Mouse (Mus musculus): Measurements from ENCODE around the gene Samd11. TPM values are rescaled to one million over a fixed set of nuclear protein-coding genes. Genes with fewer than 3 reads are reported as not detected.

The Samd11 gene
- polyA plus RNA-seq, 1 experiment from 2014 or later, result 37.7 TPM

DNA sequence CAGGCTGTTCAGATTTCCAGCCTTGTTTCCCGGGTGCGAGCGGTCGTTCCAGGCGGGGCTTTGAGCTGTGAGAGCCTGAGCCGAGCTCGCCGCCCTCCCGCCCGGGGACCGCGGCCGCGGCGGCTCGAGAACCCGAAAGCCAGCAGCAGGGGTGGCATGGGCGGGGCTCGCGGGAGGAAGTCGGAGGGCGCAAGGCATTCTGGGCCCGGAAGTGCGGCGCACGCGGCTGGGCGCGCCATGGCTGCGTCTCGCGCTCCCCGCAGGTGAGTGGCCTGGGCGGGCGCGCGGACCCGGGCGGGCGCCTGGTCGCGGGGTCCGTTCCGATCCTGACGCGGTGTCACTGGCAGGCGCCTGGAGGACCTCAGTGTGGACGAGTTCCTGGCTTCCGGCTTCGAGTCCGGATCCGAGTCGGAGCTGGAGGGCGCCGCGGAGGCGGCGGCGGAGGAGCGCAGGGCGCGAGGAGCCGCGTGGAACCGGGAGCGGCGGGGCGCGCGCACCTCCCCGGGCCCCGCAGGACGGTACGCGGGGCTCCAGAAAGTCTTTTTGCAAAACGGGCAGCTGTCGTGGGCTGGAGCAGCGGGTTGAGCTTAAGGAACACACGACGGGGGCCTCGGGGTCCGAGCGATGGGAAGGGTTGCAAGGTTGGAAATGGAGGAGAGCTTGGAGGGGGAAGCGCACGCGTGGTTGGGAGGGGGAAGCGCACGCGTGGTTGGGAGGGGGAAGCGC, 19.5 kb downstream of the Samd11 start, which contains the start of gene Noc2l:
TSS of gene Noc2l (plus strand) at position 203 of the 726 bp plus-strand sequence.
- Histone ChIP-seq H3K9ac (ENCODE audit: low read depth, low read length) (peak within 1 kb of the TSS; percentile 79), H3K4me2 (ENCODE audit: low read depth, low read length) (peak within 1 kb of the TSS; percentile 100), H3K27ac (ENCODE audit: low read length) (peak within 1 kb of the TSS; percentile 98), H3K27me3 (ENCODE audit: control insufficient read depth, insufficient read depth, low read depth, low read length) (no peaks in the 10 kb centered on the region), H3K4me1 (ENCODE audit: control insufficient read depth, low read depth, low read length) (peaks cover 25% of the 10 kb centered on the region), H3K4me3 (ENCODE audit: low read depth, low read length) (peak within 1 kb of the TSS; percentile 94), H3K36me3 (ENCODE audit: control insufficient read depth, insufficient read depth) (peaks cover 38% of the 10 kb centered on the region), H3K9me3 (replicated peaks; ENCODE audit: control insufficient read depth, low read length) (no peaks in the 10 kb centered on the region)
- under 1% methylated on average over 87 of the region's 90 CpGs for WGBS (ENCODE audit: insufficient replicate concordance)
- peak; percentile 91 for ATAC-seq (ENCODE audit: low read depth)

DNA sequence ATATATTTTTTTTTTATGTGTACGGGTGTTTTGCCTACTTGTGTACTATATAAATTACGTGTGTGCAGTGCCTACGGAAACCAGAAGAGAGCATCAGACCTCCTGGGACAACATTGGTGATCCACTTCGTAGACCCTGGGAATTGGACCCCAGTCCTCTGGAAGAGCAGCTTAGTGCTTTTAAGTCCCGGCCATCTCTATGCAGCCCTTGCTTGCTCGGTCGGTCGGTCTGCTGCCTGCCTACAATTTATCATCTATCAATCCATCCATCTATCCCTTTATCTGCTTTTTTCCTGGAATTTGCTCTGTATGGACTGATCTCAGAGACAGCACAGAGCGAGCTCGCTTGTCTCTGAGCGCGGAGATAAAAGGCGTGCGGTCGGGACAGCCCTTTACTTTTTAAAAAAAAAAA, 20.1 kb downstream of the Samd11 start:
- ATAC-seq (ENCODE audit: low read depth), result peak; percentile 35
- Histone ChIP-seq H3K4me1 (ENCODE audit: control insufficient read depth, low read depth, low read length) (peaks cover 25% of the 10 kb centered on the region), H3K4me2 (ENCODE audit: low read depth, low read length) (peak overlapping the region; percentile 100), H3K27ac (ENCODE audit: low read length) (peak overlapping the region; percentile 98), H3K36me3 (ENCODE audit: control insufficient read depth, insufficient read depth) (peaks cover 35% of the 10 kb centered on the region), H3K9ac (ENCODE audit: low read depth, low read length) (peak overlapping the region; percentile 79), H3K9me3 (replicated peaks; ENCODE audit: control insufficient read depth, low read length) (no peaks in the 10 kb centered on the region), H3K27me3 (ENCODE audit: control insufficient read depth, insufficient read depth, low read depth, low read length) (no peaks in the 10 kb centered on the region), H3K4me3 (ENCODE audit: low read depth, low read length) (peak overlapping the region; percentile 94)
- WGBS (ENCODE audit: insufficient replicate concordance), result under 1% methylated on average over 15 of the region's 15 CpGs

DNA sequence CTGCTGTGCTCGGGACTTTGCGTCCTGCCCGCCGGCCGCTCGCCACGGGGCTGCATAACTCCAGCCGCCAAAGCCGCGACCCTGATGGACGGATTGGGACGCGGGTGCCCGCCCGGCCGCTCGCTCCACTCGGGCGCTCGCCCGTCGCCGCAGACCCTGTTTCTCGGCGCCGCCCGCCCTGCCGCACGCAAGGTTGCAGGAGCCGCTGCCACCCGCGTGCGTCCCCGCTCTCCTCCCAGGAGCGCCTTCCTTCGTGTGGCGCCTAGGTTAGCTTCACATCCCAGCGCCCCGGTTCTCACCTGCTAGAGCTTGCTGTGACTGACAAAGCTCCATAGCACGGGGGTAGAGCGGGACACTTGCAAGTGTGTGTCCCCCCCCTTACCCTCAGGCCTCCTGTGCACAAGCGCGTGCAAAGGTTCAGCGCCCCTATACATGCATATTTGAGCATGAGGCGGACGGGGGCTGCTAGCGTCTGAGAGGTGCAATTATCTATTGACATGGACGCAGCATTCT, 20.7 kb downstream of the Samd11 start, which contains the start of gene Plekhn1:
TSS of gene Plekhn1 (minus strand) at position 157 of the 513 bp plus-strand sequence.
- H3K27ac ChIP-seq (ENCODE audit: low read length), result peak within 1 kb of the TSS; percentile 98

DNA sequence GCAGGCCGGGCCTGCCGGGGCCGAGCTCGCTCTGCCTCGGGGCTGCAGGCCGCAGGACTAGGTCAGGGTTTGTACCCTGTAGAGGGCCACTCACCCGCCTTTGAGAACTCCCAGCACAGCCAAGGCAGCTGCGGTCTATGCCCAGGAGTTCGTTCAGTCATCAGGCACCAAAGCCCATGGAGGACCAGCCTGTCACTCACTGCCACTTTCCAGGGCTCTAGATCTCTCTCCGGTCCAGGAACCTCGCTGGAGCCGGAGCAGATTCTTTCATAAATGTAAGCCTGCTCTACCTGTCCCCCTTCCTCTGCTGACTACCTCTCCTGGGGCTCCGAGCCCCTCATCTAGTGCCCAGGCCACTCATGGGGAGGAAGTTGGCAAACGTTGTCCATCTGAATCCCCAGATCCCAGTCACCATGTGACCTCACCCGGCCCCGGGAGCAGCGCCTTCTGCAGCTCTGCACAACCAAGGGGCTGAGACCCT, 21.4 kb downstream of the Samd11 start:
- H3K27me3 ChIP-seq (ENCODE audit: control insufficient read depth, insufficient read depth, low read depth, low read length), result no peaks in the 10 kb centered on the region
- peak overlapping the region; percentile 100 for H3K4me2 ChIP-seq (ENCODE audit: low read depth, low read length)
- peak overlapping the region; percentile 94 for H3K4me3 ChIP-seq (ENCODE audit: low read depth, low read length)
- H3K27ac ChIP-seq (ENCODE audit: low read length), result peak overlapping the region; percentile 29; the same call in 1 of the 2 replicates
- ATAC-seq (ENCODE audit: low read depth), result no peak
- H3K4me1 ChIP-seq (ENCODE audit: control insufficient read depth, low read depth, low read length), result peaks cover 25% of the 10 kb centered on the region
- no peaks in the 10 kb centered on the region for H3K9me3 ChIP-seq (replicated peaks; ENCODE audit: control insufficient read depth, low read length)
- 14% methylated on average over 17 of the region's 17 CpGs for WGBS (ENCODE audit: insufficient replicate concordance)
- peak overlapping the region; percentile 79 for H3K9ac ChIP-seq (ENCODE audit: low read depth, low read length)
- peaks cover 28% of the 10 kb centered on the region for H3K36me3 ChIP-seq (ENCODE audit: control insufficient read depth, insufficient read depth)

More for the DNA sequence above, 20.7 kb downstream of the Samd11 start, which contains the start of gene Plekhn1:
- Histone ChIP-seq H3K36me3 (ENCODE audit: control insufficient read depth, insufficient read depth) (peaks cover 30% of the 10 kb centered on the region), H3K9me3 (replicated peaks; ENCODE audit: control insufficient read depth, low read length) (no peaks in the 10 kb centered on the region), H3K4me1 (ENCODE audit: control insufficient read depth, low read depth, low read length) (peaks cover 25% of the 10 kb centered on the region), H3K4me2 (ENCODE audit: low read depth, low read length) (peak within 1 kb of the TSS; percentile 100), H3K9ac (ENCODE audit: low read depth, low read length) (peak within 1 kb of the TSS; percentile 79), H3K4me3 (ENCODE audit: low read depth, low read length) (peak within 1 kb of the TSS; percentile 94), H3K27me3 (ENCODE audit: control insufficient read depth, insufficient read depth, low read depth, low read length) (no peaks in the 10 kb centered on the region)
- ATAC-seq (ENCODE audit: low read depth), result peak; percentile 26
- 0% methylated on average over 43 of the region's 48 CpGs for WGBS (ENCODE audit: insufficient replicate concordance)

DNA sequence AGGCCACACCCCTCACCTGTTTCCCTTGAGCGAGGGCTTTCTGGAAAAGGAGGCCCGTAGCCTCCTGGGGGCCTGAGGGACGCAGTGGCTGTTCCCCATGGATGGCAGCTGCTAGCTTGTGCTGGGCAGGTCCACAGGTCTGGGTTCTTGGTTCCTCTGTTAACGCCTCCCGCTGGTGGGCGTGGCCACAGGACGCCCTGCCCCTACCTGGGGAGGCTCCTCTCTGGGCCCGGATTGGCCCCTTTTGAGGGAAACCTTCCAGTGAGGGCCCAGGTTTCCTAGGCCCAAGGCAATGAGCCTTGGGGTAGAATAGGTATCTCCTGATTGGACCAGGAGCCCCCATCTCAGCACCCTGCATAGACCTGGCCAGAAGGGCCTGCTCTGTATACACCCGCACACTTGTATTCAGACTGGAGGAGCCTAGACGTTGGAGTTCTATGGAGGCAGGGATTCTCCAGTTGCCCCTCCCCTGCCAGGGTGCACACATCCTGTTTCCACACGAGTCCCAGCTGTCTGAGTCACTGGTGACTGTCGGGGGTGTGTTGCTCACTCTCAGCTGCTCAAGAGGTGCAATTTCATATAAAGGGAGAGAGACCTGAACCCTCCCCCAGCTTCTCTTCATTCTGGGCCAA, 26.9 kb downstream of the Samd11 start:
- Histone ChIP-seq H3K9me3 (replicated peaks; ENCODE audit: control insufficient read depth, low read length) (no peaks in the 10 kb centered on the region), H3K9ac (ENCODE audit: low read depth, low read length) (no peak overlapping the region), H3K4me2 (ENCODE audit: low read depth, low read length) (0 out of 2 replicates have a peak overlapping the region, but pooled peaks have one; percentile 25), H3K27me3 (ENCODE audit: control insufficient read depth, insufficient read depth, low read depth, low read length) (no peaks in the 10 kb centered on the region), H3K4me1 (ENCODE audit: control insufficient read depth, low read depth, low read length) (peaks cover 12% of the 10 kb centered on the region), H3K27ac (ENCODE audit: low read length) (no peak overlapping the region), H3K4me3 (ENCODE audit: low read depth, low read length) (no peak overlapping the region; the same call in 1 of the 2 replicates), H3K36me3 (ENCODE audit: control insufficient read depth, insufficient read depth) (peaks cover 14% of the 10 kb centered on the region)
- WGBS (ENCODE audit: insufficient replicate concordance), result 44% methylated on average over 12 of the region's 12 CpGs
- peak; percentile 52 for ATAC-seq (ENCODE audit: low read depth)

DNA sequence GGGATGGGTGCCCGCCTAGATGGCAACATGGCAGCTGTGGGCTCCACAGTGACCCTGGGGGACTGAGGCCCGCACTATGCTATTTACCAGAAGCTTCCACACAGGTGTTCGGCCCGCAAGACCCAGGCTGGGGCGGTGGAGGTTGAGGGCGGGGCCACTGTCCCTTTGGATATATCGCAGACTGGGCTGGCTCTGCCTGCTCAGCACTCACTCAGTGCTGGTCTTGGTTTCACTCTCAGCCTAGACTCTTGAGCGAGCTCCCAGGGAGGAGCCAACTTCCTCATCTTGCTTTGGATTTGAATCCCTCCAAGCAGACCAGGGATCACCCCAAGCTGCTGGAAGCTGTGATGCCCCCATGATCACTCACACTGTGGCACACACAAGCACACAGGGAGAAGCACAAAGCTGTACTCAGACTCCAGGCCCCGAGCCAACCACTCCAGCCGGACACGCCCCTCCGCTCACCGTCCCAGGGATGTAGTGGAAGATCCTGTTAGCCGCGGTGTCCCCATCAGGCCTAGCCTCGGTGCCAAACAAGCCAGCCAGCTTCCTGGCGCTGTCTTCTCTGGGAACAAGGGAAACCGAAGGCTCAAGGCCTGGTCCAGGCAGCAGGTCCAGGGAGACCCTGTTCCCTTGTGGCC, 27.6 kb downstream of the Samd11 start:
- Histone ChIP-seq H3K4me3 (ENCODE audit: low read depth, low read length) (no peak overlapping the region; the same call in 1 of the 2 replicates), H3K27ac (ENCODE audit: low read length) (no peak overlapping the region), H3K9me3 (replicated peaks; ENCODE audit: control insufficient read depth, low read length) (no peaks in the 10 kb centered on the region), H3K4me1 (ENCODE audit: control insufficient read depth, low read depth, low read length) (peaks cover 11% of the 10 kb centered on the region), H3K9ac (ENCODE audit: low read depth, low read length) (no peak overlapping the region), H3K27me3 (ENCODE audit: control insufficient read depth, insufficient read depth, low read depth, low read length) (no peaks in the 10 kb centered on the region), H3K36me3 (ENCODE audit: control insufficient read depth, insufficient read depth) (peaks cover 14% of the 10 kb centered on the region), H3K4me2 (ENCODE audit: low read depth, low read length) (0 out of 2 replicates have a peak overlapping the region, but pooled peaks have one; percentile 25)
- WGBS (ENCODE audit: insufficient replicate concordance), result 51% methylated on average over 18 of the region's 18 CpGs
- no peak for ATAC-seq (ENCODE audit: low read depth)

DNA sequence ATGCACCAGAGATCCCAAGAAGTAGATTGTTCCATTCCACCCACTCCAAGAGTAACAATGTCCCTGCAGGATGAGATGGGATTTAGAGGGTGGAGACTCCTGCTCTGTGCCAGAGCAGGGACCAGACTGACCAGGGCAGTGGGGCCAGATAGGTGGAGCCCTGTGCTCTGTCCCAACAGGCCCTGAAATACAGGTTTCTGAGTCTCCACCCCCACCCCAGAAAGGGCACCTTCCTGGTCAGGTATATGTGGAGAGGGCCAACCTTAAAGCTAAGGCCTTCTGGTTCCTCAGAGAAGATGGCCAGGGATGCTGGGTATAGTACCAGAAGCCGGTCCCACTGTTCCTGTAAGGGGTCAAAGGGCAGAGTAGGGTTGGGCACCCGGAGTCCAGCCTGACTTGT, 31.2 kb downstream of the Samd11 start:
- WGBS (ENCODE audit: insufficient replicate concordance), result 71% methylated on average over 2 of the region's 2 CpGs
- Histone ChIP-seq H3K4me3 (ENCODE audit: low read depth, low read length) (no peak overlapping the region), H3K9me3 (replicated peaks; ENCODE audit: control insufficient read depth, low read length) (no peaks in the 10 kb centered on the region), H3K4me1 (ENCODE audit: control insufficient read depth, low read depth, low read length) (peaks cover 11% of the 10 kb centered on the region), H3K36me3 (ENCODE audit: control insufficient read depth, insufficient read depth) (0 out of 2 replicates have a peak, but pooled peaks cover under 1% of the 10 kb centered on the region), H3K27me3 (ENCODE audit: control insufficient read depth, insufficient read depth, low read depth, low read length) (no peaks in the 10 kb centered on the region), H3K9ac (ENCODE audit: low read depth, low read length) (no peak overlapping the region), H3K27ac (ENCODE audit: low read length) (no peak overlapping the region), H3K4me2 (ENCODE audit: low read depth, low read length) (no peak overlapping the region)
- no peak for ATAC-seq (ENCODE audit: low read depth)

DNA sequence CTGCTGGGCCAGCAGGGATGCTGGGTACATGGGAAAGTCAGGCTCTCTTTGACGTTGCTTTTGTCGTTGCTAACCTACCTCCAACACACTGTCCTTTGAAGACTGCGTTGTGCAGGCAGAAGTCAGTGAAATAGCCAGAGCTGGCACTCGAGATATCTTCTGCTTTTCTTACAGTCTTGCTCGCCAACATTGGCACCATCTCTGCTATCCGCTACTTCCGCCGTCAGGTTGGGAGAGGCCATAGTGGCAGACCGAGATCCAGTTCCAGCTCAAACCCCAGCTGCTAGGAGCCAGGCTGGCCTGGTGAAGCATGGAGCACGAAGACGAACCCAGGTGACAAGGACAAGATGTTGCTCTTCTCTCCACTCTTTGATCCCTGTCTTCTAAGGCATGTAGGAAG, 35.5 kb downstream of the Samd11 start:
- ATAC-seq (ENCODE audit: low read depth), result no peak
- no peaks in the 10 kb centered on the region for H3K4me1 ChIP-seq (ENCODE audit: control insufficient read depth, low read depth, low read length)
- H3K4me3 ChIP-seq (ENCODE audit: low read depth, low read length), result no peak overlapping the region
- H3K4me2 ChIP-seq (ENCODE audit: low read depth, low read length), result no peak overlapping the region
- WGBS (ENCODE audit: insufficient replicate concordance), result 68% methylated on average over 11 of the region's 11 CpGs
- no peak overlapping the region for H3K27ac ChIP-seq (ENCODE audit: low read length)
- H3K27me3 ChIP-seq (ENCODE audit: control insufficient read depth, insufficient read depth, low read depth, low read length), result 0 out of 2 replicates have a peak, but pooled peaks cover 3% of the 10 kb centered on the region
- H3K36me3 ChIP-seq (ENCODE audit: control insufficient read depth, insufficient read depth), result no peaks in the 10 kb centered on the region
- H3K9me3 ChIP-seq (replicated peaks; ENCODE audit: control insufficient read depth, low read length), result no peaks in the 10 kb centered on the region
- no peak overlapping the region for H3K9ac ChIP-seq (ENCODE audit: low read depth, low read length)
